Mouse (Mus musculus) C2C12 (cell line): ENCODE data around the gene Atp6v1a. TPM values are rescaled to one million over a fixed set of nuclear protein-coding genes. Genes with fewer than 3 reads are reported as not detected.
A peak's percentile ranks its signal among the peaks of the same experiment; 100 is the strongest.

Experiments used
- H3K27me3 ChIP-seq: one replicate; pipeline ENCODE4 v1.6.1; 2011; ENCODE audit not compliant: control insufficient read depth, insufficient read depth, insufficient read length
- H3K36me3 ChIP-seq: one replicate; pipeline ENCODE4 v1.6.1; 2011; ENCODE audit not compliant: control insufficient read depth, insufficient read depth
- H3K4me3 ChIP-seq: one replicate; pipeline ENCODE4 v1.5.1; 2011; ENCODE audit warnings: mild to moderate bottlenecking, control low read depth; ENCODE audit not compliant: poor library complexity, insufficient read depth, severe bottlenecking
- H3K79me2 ChIP-seq: one replicate; pipeline ENCODE4 v1.6.1; 2011; ENCODE audit not compliant: control insufficient read depth, insufficient read depth
- H3K79me3 ChIP-seq: one replicate; pipeline ENCODE4 v1.6.1; 2011; ENCODE audit warnings: low read depth, control low read depth
- H3ac ChIP-seq: one replicate; pipeline ENCODE3; 2011; ENCODE audit warnings: low read depth; ENCODE audit not compliant: control insufficient read depth, insufficient read length
- CEBPB ChIP-seq: IDR thresholded peaks from one replicate; pipeline ENCODE4 v1.6.1; 2011; ENCODE audit warnings: low read depth, mild to moderate bottlenecking, control low read depth, moderate library complexity
- CTCF ChIP-seq: IDR thresholded peaks from one replicate; pipeline ENCODE4 v1.5.1; 2011; ENCODE audit not compliant: control insufficient read depth, insufficient read depth, insufficient read length
- FOSL1 ChIP-seq: IDR thresholded peaks from one replicate; pipeline ENCODE4 v1.8.0; 2011; ENCODE audit warnings: mild to moderate bottlenecking, low read length; ENCODE audit not compliant: poor library complexity, insufficient read depth, severe bottlenecking
- MAX ChIP-seq: IDR thresholded peaks from one replicate; pipeline ENCODE4 v1.6.1; 2011; ENCODE audit warnings: mild to moderate bottlenecking, control low read depth
- MYOD1 ChIP-seq: IDR thresholded peaks from one replicate; pipeline ENCODE4 v1.6.1; 2011; ENCODE audit warnings: low read depth; ENCODE audit not compliant: control insufficient read depth, insufficient read length
- MYOG ChIP-seq: IDR thresholded peaks from one replicate; pipeline ENCODE4 v1.6.1; 2011; ENCODE audit not compliant: control insufficient read depth, insufficient read length; ENCODE audit errors: extremely low read depth
- USF1 ChIP-seq: IDR thresholded peaks from one replicate; pipeline ENCODE4 v1.6.1; 2011; ENCODE audit warnings: low read depth, mild to moderate bottlenecking, control low read depth, moderate library complexity
- polyA plus RNA-seq: library from polyadenylated mRNA; unstranded; fragments of >200 nt; fragmentation: generic; extraction: Trizol; gene quantifications from one replicate; pipeline ENCODE4 v1.2.1, GENCODE M21; 2012; ENCODE audit warnings: missing spikeins

Atp6v1a gene
- polyA plus RNA-seq, 1 experiment = 29.1 TPM

DNA sequence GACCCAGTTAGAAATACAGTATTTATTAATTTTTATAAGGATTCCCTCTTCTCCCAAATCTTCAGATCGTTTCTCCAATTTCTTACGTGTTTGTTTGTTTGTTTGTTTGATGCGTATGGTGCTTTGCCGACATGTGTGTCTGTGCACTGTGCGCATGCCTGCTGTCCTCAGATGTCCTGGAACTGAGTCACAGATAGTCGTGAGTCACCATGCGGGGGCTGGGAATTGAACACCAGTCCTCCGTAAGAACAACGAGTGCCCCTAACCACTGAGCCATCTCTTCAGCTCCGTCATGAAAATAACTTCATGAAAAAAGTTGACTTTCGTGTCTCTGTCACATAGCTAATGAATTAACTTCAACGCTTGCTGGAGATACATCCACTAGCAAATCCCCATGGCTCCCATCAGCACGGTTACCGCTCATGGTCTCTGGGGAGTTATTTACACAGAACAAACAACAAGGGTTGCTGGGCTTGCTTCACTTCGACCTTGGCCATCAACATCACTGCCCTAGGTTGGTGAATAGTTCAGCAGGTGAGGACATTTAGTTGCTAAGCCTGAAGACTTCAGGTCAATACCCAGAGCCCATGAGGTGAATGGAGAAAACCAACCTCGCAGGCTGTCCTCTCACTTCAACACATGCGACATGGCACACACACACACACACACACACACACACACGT lies 78.8 kb downstream of the Atp6v1a start:
- Histone ChIP-seq H3K79me3 (no peaks in the 10 kb centered on the region), H3ac (no peak overlapping the region), H3K79me2 (no peaks in the 10 kb centered on the region), H3K36me3 (no peaks in the 10 kb centered on the region), H3K27me3 (no peaks in the 10 kb centered on the region), H3K4me3 (no peak overlapping the region)
- no peak for TF ChIP-seq FOSL1
- TF ChIP-seq CEBPB = no peak

DNA sequence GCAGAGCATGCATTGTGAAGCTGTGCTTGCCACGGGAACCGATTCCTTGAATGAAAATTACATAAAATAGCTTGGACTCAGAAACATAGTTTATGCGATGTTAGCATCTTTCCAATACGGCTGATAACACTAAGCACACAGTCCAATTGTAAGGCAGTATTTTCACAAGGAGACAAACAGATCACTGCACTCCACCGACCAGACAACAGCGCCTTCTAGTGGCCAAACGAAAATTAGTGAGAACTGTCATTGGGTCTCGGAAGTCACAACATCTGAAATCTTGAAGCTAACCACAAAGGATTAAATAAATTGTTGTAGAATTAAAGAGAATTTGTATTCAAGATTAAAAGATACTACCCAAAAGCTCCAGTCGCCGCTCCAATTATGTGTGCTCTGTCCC lies 80.8 kb downstream of the Atp6v1a start:
- H3K27me3 ChIP-seq = no peaks in the 10 kb centered on the region
- no peaks in the 10 kb centered on the region for H3K79me2 ChIP-seq
- no peaks in the 10 kb centered on the region for H3K79me3 ChIP-seq
- no peak overlapping the region for H3K4me3 ChIP-seq
- no peak overlapping the region for H3ac ChIP-seq
- H3K36me3 ChIP-seq = no peaks in the 10 kb centered on the region
- no peak for TF ChIP-seq CEBPB
- TF ChIP-seq CTCF = peak; percentile 48

DNA sequence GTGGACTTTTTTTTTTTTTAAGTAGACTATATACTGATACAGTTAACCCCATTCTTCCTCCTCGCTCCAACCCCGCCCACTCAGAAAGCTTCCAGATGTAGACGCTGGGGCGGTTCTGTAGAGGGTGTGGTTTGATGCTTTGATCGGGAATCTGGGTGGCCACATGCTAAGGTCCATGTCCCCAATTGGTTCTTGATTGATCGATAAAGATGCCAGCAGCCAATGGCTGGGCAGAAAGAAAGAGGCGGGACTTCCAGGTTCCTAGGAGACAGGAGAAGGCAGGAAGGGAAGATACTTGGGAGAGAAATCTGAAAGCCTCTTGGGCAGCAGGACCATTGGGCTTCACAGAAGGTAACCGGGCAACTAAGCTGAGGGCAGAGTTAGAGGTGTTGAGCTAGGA lies 83.7 kb downstream of the Atp6v1a start:
- Histone ChIP-seq H3K79me3 (no peaks in the 10 kb centered on the region), H3K79me2 (no peaks in the 10 kb centered on the region), H3K27me3 (no peaks in the 10 kb centered on the region), H3K36me3 (no peaks in the 10 kb centered on the region), H3K4me3 (no peak overlapping the region), H3ac (no peak overlapping the region)
- no peak for TF ChIP-seq MYOD1
- no peak for TF ChIP-seq CTCF

DNA sequence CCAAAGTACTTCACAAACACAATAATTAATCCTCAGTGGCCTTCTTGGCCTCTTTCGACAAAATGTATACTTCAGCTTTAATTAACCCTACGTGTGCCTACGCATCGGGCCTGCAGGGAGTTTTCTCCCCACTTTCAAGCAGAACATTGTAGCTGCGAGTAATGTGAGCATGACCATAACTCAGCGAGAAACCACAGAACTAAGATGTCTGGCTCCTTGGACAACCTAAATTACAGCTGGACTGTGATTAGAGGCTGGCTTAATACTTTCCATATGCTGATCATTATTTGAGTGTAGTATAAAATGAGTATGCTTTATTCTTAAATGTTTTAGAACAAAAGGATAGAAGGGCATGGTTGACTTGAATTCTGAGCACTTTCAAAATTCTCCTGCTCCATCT lies 86.2 kb downstream of the Atp6v1a start:
- no peak overlapping the region for H3K4me3 ChIP-seq
- no peaks in the 10 kb centered on the region for H3K27me3 ChIP-seq
- H3K79me2 ChIP-seq = no peaks in the 10 kb centered on the region
- H3ac ChIP-seq = no peak overlapping the region
- no peaks in the 10 kb centered on the region for H3K36me3 ChIP-seq
- H3K79me3 ChIP-seq = no peaks in the 10 kb centered on the region
- TF ChIP-seq MYOG (no peak), CEBPB (no peak), USF1 (no peak), MAX (no peak), MYOD1 (no peak), FOSL1 (no peak), CTCF (no peak)

DNA sequence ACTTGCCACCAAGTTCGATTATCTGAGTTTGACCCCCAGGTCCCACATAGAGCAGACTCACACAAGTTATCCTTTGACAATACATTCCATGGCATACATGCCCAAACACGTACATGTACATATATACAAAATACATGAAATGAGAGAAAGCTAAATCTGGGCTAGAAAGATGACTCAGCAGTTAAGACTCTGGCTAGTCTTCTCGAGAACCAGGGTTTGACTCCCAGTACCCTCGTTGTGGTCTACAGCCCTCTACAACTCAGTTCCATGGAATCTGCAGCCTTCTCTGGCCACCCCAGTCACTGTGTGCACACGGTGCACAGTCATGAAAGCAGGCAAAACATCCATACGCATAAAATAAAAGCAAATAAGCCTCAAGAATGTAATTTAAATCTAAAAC lies 87.1 kb downstream of the Atp6v1a start:
- no peaks in the 10 kb centered on the region for H3K79me3 ChIP-seq
- H3K27me3 ChIP-seq = no peaks in the 10 kb centered on the region
- no peak overlapping the region for H3ac ChIP-seq
- H3K4me3 ChIP-seq = no peak overlapping the region
- H3K79me2 ChIP-seq = no peaks in the 10 kb centered on the region
- no peaks in the 10 kb centered on the region for H3K36me3 ChIP-seq
- no peak for TF ChIP-seq CTCF
- no peak for TF ChIP-seq MYOG
- no peak for TF ChIP-seq USF1
- TF ChIP-seq CEBPB = no peak
- TF ChIP-seq MYOD1 = no peak

DNA sequence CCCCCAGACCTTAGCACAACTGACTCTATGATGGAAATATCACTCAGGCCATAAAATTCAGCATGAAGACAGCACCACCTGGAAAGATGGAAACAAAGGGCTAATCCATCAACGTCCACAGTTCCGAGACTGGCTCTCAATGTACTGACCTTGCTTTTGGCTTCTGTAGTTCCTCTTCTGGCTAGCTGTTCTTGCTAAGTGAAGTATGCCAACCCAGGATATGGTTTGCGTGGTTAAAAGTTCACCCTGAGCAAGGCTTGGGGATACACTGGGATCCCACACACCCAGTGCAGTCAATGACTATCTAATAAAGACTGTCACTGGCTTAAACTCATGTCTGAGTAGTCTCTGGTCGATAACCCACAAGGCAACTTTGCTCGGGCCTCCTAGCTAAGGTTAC lies 89.4 kb downstream of the Atp6v1a start:
- Histone ChIP-seq H3K79me3 (no peaks in the 10 kb centered on the region), H3K36me3 (no peaks in the 10 kb centered on the region), H3ac (no peak overlapping the region), H3K79me2 (no peaks in the 10 kb centered on the region), H3K27me3 (no peaks in the 10 kb centered on the region), H3K4me3 (no peak overlapping the region)
- no peak for TF ChIP-seq MYOG
- no peak for TF ChIP-seq CTCF
- no peak for TF ChIP-seq MAX
- TF ChIP-seq MYOD1 = no peak

DNA sequence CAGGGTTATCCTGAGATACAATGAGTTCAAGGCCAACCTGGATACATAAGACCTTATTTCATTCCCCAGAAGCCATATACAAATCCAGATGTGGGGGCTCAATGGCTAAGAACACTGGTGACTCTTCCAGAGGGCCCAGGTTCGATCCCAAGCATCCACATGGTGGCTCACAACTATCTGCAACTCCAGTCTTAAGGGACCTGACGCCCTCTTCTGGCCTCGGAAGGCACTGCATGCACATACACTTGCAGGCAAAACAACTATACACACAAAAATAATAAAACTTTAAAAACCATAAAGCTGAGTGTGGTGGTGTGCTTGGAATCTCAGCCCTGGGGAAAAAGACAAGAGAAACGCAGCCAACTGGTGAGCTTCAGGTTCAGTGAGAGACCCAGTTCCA lies 100.4 kb downstream of the Atp6v1a start:
- TF ChIP-seq MAX = no peak
- no peak for TF ChIP-seq USF1
- no peak for TF ChIP-seq FOSL1
- no peak for TF ChIP-seq CEBPB
- H3K4me3 ChIP-seq = no peak overlapping the region
- H3K36me3 ChIP-seq = no peaks in the 10 kb centered on the region
- H3K27me3 ChIP-seq = no peaks in the 10 kb centered on the region
- no peak overlapping the region for H3ac ChIP-seq
- no peaks in the 10 kb centered on the region for H3K79me2 ChIP-seq
- no peaks in the 10 kb centered on the region for H3K79me3 ChIP-seq

Other genes starting within 250 kb of the Atp6v1a start
- gene Ccdc191, start 249.9 kb downstream of the Atp6v1a start, polyA plus RNA-seq = 0.98 TPM
- gene Qtrt2, start 212.9 kb downstream of the Atp6v1a start, polyA plus RNA-seq = 20.4 TPM
- 0.02 TPM for gene Zdhhc23, start 159.9 kb downstream of the Atp6v1a start, polyA plus RNA-seq
- gene Gramd1c, start 76.4 kb downstream of the Atp6v1a start, polyA plus RNA-seq = 0.06 TPM
- 34.8 TPM for gene Naa50, start 125 bp upstream of the Atp6v1a start, polyA plus RNA-seq
- 2.2 TPM for gene Usf3, start 33.5 kb upstream of the Atp6v1a start, polyA plus RNA-seq
- gene Sidt1, start 193.5 kb upstream of the Atp6v1a start, polyA plus RNA-seq = not detected
- gene Spice1, start 207.4 kb upstream of the Atp6v1a start, polyA plus RNA-seq = 3.1 TPM